17 mouse cellular contexts compared by ENCODE assay signal in genomic region chrX:93294736-93295490, GRCm38 (mm10). TPM values are rescaled to one million over a fixed set of nuclear protein-coding genes. Genes with fewer than 3 reads are reported as not detected.
DNase-seq lines count a peak whose midpoint lies in the region; ATAC-seq lines count a peak whose summit lies in the region.
"Had no signal": no experiment of that assay in that cellular context is flagged by ENCODE, and none has a peak within 500 bp of the region (broad histone marks: within the 10 kb centered on the region; RNA-seq: fewer than 3 reads in every experiment).

No protein-coding gene starts in this region.

- no peaks in the 10 kb centered on the region for H3K36me3 ChIP-seq in megakaryocyte, embryonic 14.5 days (replicated peaks; ENCODE audit: low read length)
- H3K36me3 ChIP-seq in forebrain, embryonic 12.5 days (replicated peaks) = no peaks in the 10 kb centered on the region
- H3K36me3 ChIP-seq in midbrain, embryonic 14.5 days (ENCODE audit: control insufficient read depth, insufficient read depth, low read length) = no peaks in the 10 kb centered on the region
- H3K36me3 ChIP-seq in liver, embryonic 12.5 days = no peaks in the 10 kb centered on the region
- H3K36me3 ChIP-seq: embryonic facial prominence, embryonic 12.5 days; liver, embryonic 13.5 days had no signal

- no peak for ATAC-seq in megakaryocyte, adult 5-6 weeks (ENCODE audit: poor library complexity, severe bottlenecking)
- ATAC-seq in forebrain, embryonic 12.5 days (ENCODE audit: low FRiP score) = no peak
- no peak for ATAC-seq in midbrain, embryonic 14.5 days (ENCODE audit: low FRiP score, low TSS enrichment)
- no peak for ATAC-seq in liver, embryonic 12.5 days
- ATAC-seq: lung, postnatal 0 days; Patski had no signal

- H3K4me3 ChIP-seq in megakaryocyte, embryonic 14.5 days (replicated peaks) = peak overlapping the region; percentile 42
- H3K4me3 ChIP-seq in forebrain, embryonic 12.5 days (replicated peaks) = peak overlapping the region; percentile 28
- H3K4me3 ChIP-seq in midbrain, embryonic 14.5 days (replicated peaks; ENCODE audit: low read depth, low read length) = no peak overlapping the region
- no peak overlapping the region for H3K4me3 ChIP-seq in liver, embryonic 12.5 days
- H3K4me3 ChIP-seq: embryonic facial prominence, embryonic 12.5 days; liver, embryonic 13.5 days had no signal

- 20% methylated on average over 25 of the region's 25 CpGs for WGBS in forebrain, embryonic 12.5 days
- 21% methylated on average over 25 of the region's 25 CpGs for WGBS in midbrain, embryonic 14.5 days
- 11% methylated on average over 25 of the region's 25 CpGs for WGBS in liver, embryonic 12.5 days (ENCODE audit: insufficient replicate concordance)

- H3K9me3 ChIP-seq in megakaryocyte, embryonic 14.5 days = peaks cover 6% of the 10 kb centered on the region
- no peaks in the 10 kb centered on the region for H3K9me3 ChIP-seq in forebrain, embryonic 12.5 days
- no peaks in the 10 kb centered on the region for H3K9me3 ChIP-seq in midbrain, embryonic 14.5 days (ENCODE audit: control insufficient read depth, low read length)
- no peaks in the 10 kb centered on the region for H3K9me3 ChIP-seq in liver, embryonic 12.5 days (replicated peaks)
- H3K9me3 ChIP-seq: embryonic facial prominence, embryonic 12.5 days; liver, embryonic 13.5 days had no signal

- H3K27ac ChIP-seq in forebrain, embryonic 12.5 days = peak overlapping the region; percentile 87
- no peak overlapping the region for H3K27ac ChIP-seq in midbrain, embryonic 14.5 days (replicated peaks; ENCODE audit: low read depth, low read length)
- no peak overlapping the region for H3K27ac ChIP-seq in liver, embryonic 12.5 days
- H3K27ac ChIP-seq: embryonic facial prominence, embryonic 12.5 days; liver, embryonic 13.5 days had no signal

- peak; percentile 21 for DNase-seq in ZHBTc4 (ENCODE audit: low read depth, low spot score)
- DNase-seq in midbrain, embryonic 14.5 days = peak; percentile 20
- no peak for DNase-seq in right cerebral cortex, postnatal 14 days
- DNase-seq: cerebellum, adult 9-10 months; gastrocnemius, postnatal 36 days; liver, embryonic 13.5 days; thymus, adult 2 months had no signal

- peak overlapping the region; percentile 57 for H3K9ac ChIP-seq in forebrain, embryonic 12.5 days
- no peak overlapping the region for H3K9ac ChIP-seq in midbrain, embryonic 14.5 days (replicated peaks; ENCODE audit: low read length)
- H3K9ac ChIP-seq in liver, embryonic 12.5 days = no peak overlapping the region
- H3K9ac ChIP-seq: embryonic facial prominence, embryonic 12.5 days; liver, embryonic 13.5 days had no signal

- peak overlapping the region; percentile 56 for H3K4me2 ChIP-seq in forebrain, embryonic 12.5 days
- no peak overlapping the region for H3K4me2 ChIP-seq in midbrain, embryonic 14.5 days (ENCODE audit: low read length)
- H3K4me2 ChIP-seq in liver, embryonic 12.5 days = no peak overlapping the region
- H3K4me2 ChIP-seq: embryonic facial prominence, embryonic 12.5 days; liver, embryonic 13.5 days had no signal

- peaks cover 95% of the 10 kb centered on the region for H3K27me3 ChIP-seq in megakaryocyte, embryonic 14.5 days (replicated peaks)
- H3K27me3 ChIP-seq in forebrain, embryonic 12.5 days = peaks cover 18% of the 10 kb centered on the region; the same call in 1 of the 2 replicates
- peaks cover 65% of the 10 kb centered on the region for H3K27me3 ChIP-seq in midbrain, embryonic 14.5 days (ENCODE audit: control insufficient read depth, insufficient read depth, low read length)
- H3K27me3 ChIP-seq in liver, embryonic 12.5 days (replicated peaks) = peaks cover 98% of the 10 kb centered on the region

- peaks cover 48% of the 10 kb centered on the region for H3K4me1 ChIP-seq in megakaryocyte, embryonic 14.5 days
- peaks cover 14% of the 10 kb centered on the region for H3K4me1 ChIP-seq in forebrain, embryonic 12.5 days
- H3K4me1 ChIP-seq in midbrain, embryonic 14.5 days (ENCODE audit: control insufficient read depth, insufficient read depth, low read length) = no peaks in the 10 kb centered on the region
- no peaks in the 10 kb centered on the region for H3K4me1 ChIP-seq in liver, embryonic 12.5 days

RNA-seq across cellular contexts. Expression of gene Arx, which starts 8.7 kb away (rescaled TPM):
- polyA plus RNA-seq in megakaryocyte, embryonic 14.5 days (2012; ENCODE audit: insufficient read depth, low replicate concordance) = 0.09 TPM in 1 of 2 replicates, not detected in the other
- total RNA-seq in megakaryocyte, adult 5-6 weeks (2015) = not detected in 2 replicates
- total RNA-seq in megakaryocyte, adult 5-6 weeks (2017) = not detected in 2 replicates
- polyA plus RNA-seq in forebrain, embryonic 12.5 days (2016; fragmentation: Nextera tagmentation; extraction: Ambion mirVana) = 69.1 and 78.4 TPM in 2 replicates
- polyA plus RNA-seq in midbrain, embryonic 14.5 days (2014; fragmentation: Nextera tagmentation; extraction: Ambion mirVana) = 0.70 and 1.0 TPM in 2 replicates
- polyA plus RNA-seq in liver, embryonic 12.5 days (2016; fragmentation: Nextera tagmentation; extraction: Ambion mirVana) = 0.10 and 0.36 TPM in 2 replicates
- total RNA-seq: neutrophil, adult 5-6 weeks had no signal
- polyA plus RNA-seq: heart, embryonic 14.5 days; kidney, embryonic 14.5 days; lung, postnatal 0 days; thymus, adult 2 months had no signal

Comparison
In these comparisons a context has a peak if more than half of its experiments do, and no peak if none do; other contexts are left out.
1. H3K4me3 ChIP-seq: peak in megakaryocyte, embryonic 14.5 days (single experiment) and forebrain, embryonic 12.5 days (single experiment); none in midbrain, embryonic 14.5 days (single experiment) and liver, embryonic 12.5 days (single experiment).
2. RNA of gene Arx, which starts 8.7 kb away (polyA plus RNA-seq): 69.1 to 78.4 TPM in forebrain, embryonic 12.5 days; 0.70 to 1.0 TPM in midbrain, embryonic 14.5 days, 0.10 to 0.36 TPM in liver, embryonic 12.5 days and 0.09 TPM in megakaryocyte, embryonic 14.5 days; every median in the first group is over 10 times any median in the second.